Mouse (Mus musculus) stomach, embryonic 16.5 days (tissue): ENCODE data around the gene Ptbp3. TPM values are rescaled to one million over a fixed set of nuclear protein-coding genes. Genes with fewer than 3 reads are reported as not detected.

Source experiments
- polyA plus RNA-seq: library from polyadenylated mRNA; unstranded; fragments of >200 nt; fragmentation: Nextera tagmentation; extraction: Ambion mirVana; gene quantifications from 2 replicates; pipeline ENCODE4 v1.2.1, GENCODE M21; 2015

Gene Ptbp3
- polyA plus RNA-seq, 1 experiment from 2014 or later, result 54.4 TPM

Other genes starting within 250 kb of the Ptbp3 start
- 8.3 and 11.8 TPM in 2 replicates for gene Susd1, start 110.7 kb downstream of the Ptbp3 start, polyA plus RNA-seq
- gene Hsdl2, start 32.2 kb upstream of the Ptbp3 start, polyA plus RNA-seq, result 31.8 and 33.8 TPM in 2 replicates
- 13.0 and 13.1 TPM in 2 replicates for gene E130308A19Rik, start 76.8 kb upstream of the Ptbp3 start, polyA plus RNA-seq